Mouse (Mus musculus) thymus, postnatal 36 days (tissue): Measurements from ENCODE around the gene Hist1h2ao.
"Not testable (repeated sequence)": the region's sequence is repeated elsewhere in the genome, so short reads cannot be mapped to it uniquely, and the experiment has no call there.

Experiments used
- DNase-seq, 2 experiments: peaks; one replicate each; pipeline ENCODE4 v3.0.0; 2022; ENCODE audit warnings: mixed read lengths in 2 of 2

Gene Hist1h2ao

DNA sequence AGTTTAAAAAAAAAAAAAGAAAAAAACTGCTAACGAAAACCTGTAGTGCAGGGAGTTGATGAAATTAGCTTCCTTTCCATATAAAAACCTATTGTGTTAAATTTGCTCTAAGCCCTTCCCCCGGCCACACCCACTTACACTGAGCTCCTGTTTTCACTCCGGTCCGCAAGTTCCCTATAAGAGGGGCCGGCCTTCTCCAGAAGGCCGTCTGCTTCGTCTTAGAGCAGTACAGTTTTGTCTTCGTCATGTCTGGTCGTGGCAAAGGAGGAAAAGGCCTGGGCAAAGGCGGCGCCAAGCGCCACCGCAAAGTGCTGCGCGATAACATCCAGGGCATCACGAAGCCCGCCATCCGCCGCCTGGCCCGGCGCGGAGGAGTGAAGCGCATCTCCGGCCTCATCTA is 1.3 kb downstream of the Hist1h2ao start, which contains the start of gene Hist1h4m:
TSS of gene Hist1h4m (plus strand) at position 208 of the 400 bp plus-strand sequence.
- peak; percentile 51 to 64 for DNase-seq

DNA sequence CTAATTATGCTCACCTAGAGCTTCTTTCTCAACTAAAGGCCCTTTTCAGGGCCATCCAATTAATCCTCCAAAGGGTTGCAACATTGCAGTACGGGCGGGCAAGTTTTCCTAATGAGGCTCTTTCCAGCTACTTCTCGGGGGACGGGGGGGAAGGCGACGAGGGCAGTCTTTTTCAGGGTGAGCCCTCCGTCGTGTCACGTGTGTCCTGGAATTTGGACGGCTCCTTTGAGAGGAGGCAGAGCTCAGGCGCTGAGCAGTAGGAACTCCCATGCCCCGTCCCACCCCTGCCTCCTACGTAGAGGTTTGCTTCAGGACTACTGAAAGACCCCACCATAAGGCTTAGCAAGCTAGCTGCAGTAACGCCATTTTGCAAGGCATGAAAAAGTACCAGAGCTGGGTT is 1.8 kb downstream of the Hist1h2ao start:
- peak; percentile 5 to 22 for DNase-seq

DNA sequence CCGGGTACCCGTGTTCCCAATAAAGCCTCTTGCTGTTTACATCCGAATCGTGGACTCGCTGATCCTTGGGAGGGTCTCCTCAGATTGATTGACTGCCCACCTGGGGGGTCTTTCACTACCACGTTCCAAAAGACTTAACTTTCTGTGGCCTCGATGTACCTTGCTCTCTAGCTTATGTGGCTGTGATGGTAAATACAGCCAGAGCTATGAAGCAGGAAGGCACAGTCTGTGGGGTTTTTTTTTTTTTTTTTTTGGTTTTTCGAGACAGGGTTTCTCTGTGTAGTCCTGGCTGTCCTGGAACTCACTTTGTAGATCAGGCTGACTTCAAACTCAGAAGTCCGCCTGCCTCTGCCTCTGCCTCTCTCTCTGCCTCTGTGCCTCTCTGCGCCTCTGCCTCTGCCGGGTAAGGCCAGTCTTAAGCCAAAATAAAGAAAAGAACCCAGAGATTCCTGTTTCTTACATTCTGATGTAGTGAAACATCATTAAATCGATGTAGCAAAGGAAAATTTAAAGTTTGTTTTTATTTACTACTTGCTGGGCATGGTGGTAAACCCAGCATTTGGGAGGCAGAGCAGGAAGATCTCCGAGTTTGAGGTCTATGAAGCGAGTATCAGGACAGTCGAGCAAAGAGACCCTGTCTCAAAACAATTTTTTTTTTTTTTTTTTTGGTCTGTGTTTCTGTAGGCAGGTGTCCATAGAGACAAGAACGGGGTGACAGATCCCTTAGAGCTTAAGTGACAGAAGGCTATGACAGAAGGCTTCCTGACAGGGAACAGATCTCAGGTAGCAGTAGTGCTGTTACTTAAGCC is 10.0 kb downstream of the Hist1h2ao start:
- DNase-seq, result not testable (repeated sequence)

DNA sequence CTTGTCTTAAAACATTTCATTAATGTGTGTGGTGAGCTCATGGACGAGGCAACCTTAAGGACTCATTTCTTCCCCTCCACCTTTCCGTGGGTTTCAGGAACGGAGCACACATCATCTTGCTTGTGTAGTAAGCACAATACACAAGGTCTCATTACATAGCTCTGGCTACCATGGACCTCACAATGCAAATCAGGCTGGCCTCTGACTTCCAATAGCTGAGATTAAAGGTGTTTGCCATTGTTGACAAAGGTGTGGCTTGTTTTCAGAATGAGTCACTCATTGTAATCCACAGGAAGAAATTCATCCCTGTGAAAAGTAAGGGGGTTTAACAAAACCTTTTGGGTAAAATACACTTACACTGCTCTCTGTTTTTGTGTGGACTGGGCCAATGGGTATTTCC is 18.2 kb downstream of the Hist1h2ao start:
- no peak for DNase-seq

DNA sequence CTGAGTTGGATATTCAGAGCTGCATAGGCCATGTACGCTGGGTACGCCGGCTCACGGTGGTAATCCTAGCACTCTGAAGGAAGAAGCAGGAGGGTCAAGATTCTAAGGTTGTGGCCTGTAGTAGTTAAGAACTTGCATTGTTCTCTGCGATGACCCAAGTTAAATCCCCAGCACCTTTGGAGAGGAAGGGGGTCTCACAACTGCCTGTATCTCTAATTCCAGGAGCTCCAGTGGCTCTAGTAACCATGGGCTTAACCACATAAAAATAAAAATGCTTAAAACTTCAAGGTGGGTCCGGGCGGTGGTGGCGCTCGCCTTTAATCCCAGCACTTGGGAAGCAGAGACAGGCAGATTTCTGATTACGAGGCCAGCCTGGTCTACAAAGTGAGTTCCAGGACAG is 20.1 kb downstream of the Hist1h2ao start:
- DNase-seq, result peak in 1 of 2 experiments; percentile 9

DNA sequence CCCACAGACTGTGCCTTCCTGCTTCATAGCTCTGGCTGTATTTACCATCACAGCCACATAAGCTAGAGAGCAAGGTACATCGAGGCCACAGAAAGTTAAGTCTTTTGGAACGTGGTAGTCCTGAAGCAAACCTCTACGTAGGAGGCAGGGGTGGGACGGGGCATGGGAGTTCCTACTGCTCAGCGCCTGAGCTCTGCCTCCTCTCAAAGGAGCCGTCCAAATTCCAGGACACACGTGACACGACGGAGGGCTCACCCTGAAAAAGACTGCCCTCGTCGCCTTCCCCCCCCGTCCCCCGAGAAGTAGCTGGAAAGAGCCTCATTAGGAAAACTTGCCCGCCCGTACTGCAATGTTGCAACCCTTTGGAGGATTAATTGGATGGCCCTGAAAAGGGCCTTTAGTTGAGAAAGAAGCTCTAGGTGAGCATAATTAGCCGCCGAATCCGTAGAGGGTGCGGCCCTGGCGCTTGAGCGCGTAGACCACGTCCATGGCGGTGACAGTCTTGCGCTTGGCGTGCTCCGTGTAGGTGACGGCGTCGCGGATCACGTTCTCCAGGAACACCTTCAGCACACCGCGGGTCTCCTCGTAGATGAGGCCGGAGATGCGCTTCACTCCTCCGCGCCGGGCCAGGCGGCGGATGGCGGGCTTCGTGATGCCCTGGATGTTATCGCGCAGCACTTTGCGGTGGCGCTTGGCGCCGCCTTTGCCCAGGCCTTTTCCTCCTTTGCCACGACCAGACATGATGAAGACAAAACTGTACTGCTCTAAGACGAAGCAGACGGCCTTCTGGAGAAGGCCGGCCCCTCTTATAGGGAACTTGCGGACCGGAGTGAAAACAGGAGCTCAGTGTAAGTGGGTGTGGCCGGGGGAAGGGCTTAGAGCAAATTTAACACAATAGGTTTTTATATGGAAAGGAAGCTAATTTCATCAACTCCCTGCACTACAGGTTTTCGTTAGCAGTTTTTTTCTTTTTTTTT is 21.4 kb downstream of the Hist1h2ao start, which contains the start of gene Hist1h4n:
TSS of gene Hist1h4n (minus strand) at position 779 of the 977 bp plus-strand sequence.
- DNase-seq, result peak; percentile 40 to 54

DNA sequence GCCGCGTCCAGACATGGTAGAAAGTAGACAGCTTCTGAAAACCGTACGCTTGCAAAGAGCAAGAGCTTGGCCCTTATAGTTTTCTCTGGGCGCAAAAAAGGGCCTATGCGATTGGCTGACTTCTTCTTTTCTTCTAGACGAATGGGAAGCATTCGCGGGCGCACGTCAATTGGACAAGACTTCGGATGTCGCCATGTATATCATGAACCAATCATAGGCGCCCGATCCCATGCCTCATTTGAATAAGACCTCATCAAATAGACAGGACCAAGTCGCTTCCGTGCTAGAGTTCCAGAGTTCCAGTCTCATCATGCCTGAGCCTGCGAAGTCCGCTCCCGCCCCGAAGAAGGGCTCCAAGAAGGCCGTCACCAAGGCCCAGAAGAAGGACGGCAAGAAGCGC is 23.2 kb downstream of the Hist1h2ao start, which contains the start of the genes Hist1h2ap and Hist1h2br:
TSS of gene Hist1h2ap (minus strand) at position 47 of the 400 bp plus-strand sequence.
TSS of gene Hist1h2br (plus strand) at position 283 of the 400 bp plus-strand sequence.
- DNase-seq, result not testable (repeated sequence)

DNA sequence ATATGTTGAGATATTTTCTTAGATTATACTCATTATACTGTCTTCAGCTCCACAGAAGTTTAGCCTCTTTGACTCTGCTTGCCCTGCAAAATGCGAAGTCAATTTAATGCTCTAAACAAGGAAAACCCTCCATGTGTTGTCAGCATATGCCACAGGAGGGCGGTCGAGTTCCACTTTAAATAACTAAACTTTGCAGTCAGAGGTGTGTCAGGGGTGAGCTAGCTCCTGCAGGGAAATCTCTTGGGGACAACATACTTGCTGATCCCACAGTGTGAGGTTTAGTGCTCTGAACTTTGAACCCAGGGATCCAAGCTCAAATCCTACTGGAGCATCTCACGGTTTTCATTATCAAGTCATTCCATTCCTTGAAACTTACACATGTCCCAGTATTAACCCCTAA is 30.2 kb downstream of the Hist1h2ao start:
- DNase-seq, result not testable (repeated sequence)

DNA sequence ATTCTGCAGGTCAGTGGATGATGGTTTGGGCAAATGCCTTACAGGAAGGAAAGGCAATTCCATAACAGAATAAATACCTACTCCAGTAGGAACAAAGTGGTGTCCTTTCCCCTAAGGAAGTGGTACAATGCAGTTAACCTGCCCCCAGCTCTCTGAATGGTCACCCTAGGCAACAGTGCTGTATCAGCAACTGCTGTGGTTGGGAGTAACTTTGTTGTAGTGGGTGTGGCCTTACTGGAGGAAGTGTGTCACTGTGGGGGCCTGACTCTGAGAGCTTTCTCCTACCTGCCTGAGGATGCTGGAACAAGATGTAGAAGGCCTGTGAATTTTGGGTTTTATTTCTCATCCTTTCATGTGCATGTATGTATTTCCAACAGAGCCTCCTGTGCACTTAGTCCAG is 36.1 kb downstream of the Hist1h2ao start:
- DNase-seq, result not testable (repeated sequence)

DNA sequence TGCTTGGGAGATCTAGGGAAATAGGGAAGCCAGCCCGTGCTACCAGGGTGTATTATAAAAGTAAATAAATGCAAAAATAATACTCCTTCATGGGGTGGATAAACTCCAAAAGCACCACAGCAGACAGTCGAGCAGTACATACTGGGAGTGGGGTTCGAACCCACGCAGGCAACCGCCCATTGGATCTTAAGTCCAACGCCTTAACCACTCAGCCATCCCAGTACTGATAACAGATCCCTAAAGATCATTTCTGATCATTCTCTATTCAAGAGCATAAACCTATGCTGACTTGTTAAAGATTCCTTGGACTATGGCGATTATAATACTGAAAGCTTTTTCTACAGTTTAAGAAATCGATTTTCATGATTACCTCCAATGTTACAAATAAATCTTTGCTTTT is 37.6 kb downstream of the Hist1h2ao start:
- DNase-seq, result no peak

DNA sequence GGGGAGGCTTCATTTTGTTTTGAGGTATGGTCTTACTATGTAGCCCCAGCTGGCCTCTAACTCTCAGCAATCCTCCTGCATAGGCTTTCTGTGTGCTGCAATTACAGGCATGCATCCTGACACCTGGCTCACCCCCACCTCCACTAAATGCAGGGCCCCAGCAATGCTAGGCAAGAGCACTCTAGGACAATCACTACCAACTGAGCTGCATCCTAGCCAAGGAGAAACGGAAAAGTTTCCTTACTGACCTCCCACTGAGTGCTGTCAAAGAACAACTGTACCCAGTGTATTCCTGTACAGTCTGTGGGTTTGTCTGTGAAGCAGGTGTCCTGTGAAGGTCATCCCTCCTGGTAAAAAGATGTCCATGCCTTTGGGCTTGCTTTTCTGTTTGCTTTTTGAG is 40.4 kb downstream of the Hist1h2ao start:
- DNase-seq, result not testable (repeated sequence)

DNA sequence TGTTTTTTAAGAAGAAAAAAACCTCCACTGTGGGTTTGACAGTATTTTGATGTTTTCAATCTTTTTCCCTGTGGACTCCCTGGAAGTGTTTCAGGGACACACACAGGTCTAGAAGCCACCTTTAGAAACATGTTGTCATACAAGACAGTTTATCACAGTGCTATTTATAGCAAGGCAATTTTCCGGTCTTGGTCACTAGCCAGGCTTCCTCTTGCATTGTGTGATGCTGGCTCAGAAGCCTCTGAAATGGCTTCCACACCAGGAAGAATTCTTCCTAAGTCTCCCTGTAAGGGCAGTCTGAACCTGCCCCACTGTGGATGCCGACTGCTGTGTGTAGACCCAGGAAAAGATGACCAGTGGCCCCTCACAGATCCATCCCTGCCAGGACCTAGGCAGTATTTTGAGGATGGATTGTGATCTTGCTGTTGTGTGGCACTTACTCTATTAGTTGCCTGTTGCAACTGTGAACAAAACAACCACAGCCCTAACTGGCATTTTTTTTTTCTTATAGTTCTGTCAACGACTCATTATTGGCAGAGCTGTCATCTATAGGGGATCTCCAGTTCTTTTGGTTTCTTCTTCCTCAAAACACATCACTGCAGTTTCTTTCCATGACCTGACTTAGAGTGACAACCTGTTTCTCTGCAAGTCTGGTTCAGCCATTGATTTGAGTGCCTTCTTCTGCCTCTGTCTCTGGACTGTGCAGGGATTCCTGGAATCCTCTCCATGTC is 42.1 kb downstream of the Hist1h2ao start:
- DNase-seq, result no peak

DNA sequence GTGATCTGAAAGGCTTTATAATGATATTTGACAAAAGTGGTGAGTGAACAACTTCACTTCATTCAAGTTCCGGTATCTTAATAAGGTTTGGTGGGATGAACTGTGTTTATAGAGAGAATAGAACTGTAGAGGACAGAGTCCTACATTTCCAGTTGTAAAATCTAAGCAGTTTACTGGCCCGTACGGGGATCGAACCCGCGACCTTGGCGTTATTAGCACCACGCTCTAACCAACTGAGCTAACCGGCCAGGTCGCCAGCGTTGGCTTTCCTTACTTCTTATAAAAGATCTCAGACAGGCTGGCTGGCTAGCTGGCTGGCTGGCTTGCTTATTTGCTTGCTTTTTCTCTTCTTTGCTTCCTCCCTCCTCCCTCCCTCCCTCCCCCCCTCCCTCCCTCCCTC is 44.9 kb downstream of the Hist1h2ao start:
- DNase-seq, result peak; percentile 74

DNA sequence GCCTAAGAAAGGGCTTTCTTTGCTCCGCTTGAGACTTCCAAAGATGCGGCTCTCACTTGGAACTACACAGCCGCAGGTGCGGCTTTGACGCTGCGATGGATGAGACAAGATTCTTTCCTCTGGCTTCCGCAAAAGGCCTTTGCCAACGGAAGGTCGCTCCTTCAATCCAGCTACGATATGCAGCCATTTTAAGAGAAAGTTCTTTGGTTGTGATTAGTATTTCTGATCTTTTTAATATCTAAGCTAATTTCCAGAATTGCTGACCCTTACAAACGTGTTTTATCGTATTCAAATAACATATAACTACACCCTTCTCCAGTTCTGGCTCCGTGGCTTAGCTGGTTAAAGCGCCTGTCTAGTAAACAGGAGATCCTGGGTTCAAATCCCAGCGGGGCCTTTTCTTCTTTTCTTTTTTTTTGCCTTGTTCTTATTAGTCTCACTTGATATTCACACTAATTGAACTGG is 45.5 kb downstream of the Hist1h2ao start:
- DNase-seq, result peak; percentile 7 to 14
